Mouse (Mus musculus): ENCODE measurements around the gene Mre11a. TPM values are rescaled to one million over a fixed set of nuclear protein-coding genes. Genes with fewer than 3 reads are reported as not detected.
A peak's percentile ranks its signal among the peaks of the same experiment; 100 is the strongest.

Gene Mre11a
- polyA plus RNA-seq, 1 experiment: 3.1 TPM

DNA sequence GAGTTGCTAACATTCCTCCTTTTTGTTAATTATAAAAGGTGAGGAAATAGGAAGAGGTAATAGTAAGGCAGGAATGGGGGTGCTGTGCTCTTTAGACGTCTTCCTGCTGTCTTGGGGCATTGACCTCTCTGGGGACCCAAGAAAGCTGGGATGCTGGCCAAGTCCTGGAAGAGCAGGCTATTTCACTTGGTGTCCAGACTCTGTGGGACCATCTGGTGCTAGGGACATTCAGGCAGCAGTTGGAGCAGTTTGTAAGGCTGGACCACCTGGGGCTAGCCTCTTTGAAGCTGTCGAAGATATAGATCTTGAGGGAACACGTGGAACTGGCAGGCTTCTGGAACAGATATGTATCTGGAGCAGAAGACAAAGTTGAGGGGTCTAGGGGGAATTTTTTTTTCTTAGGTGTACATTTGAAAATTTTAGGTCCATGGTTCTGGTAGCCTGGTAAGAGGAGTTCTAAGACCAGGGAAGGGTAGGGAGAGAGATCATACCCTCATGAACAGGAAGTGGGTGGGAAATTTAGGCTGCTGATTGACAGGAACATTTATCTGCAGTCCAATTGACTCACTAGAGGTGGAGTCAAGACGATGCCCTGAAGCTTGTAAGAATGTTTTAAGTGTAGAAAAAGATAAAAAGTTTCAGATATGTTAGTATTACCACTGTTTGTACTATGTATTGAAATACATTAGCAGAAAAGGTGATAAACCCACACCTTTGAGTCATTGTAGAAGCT, 72.6 kb downstream of the Mre11a start:
- no peak overlapping the region for H3K27ac ChIP-seq (ENCODE audit: insufficient read depth, low read depth, low read length)
- no peaks in the 10 kb centered on the region for H3K4me1 ChIP-seq (ENCODE audit: control insufficient read depth, insufficient read depth, low read length)
- no peak for DNase-seq
- no peak overlapping the region for H3K4me3 ChIP-seq (ENCODE audit: insufficient read depth, low read depth, low read length)
- no peak for TF ChIP-seq CTCF (conservative IDR thresholded peaks at IDR 0.05; ENCODE audit: insufficient read depth, insufficient read length, low read depth, low read length)
- no peak for TF ChIP-seq POLR2A (IDR thresholded peaks at IDR 0.05; ENCODE audit: low read depth, low read length)
- no peaks in the 10 kb centered on the region for H3K36me3 ChIP-seq (ENCODE audit: control insufficient read depth, insufficient read depth, low read length)
- 50% methylated on average over 4 of the region's 4 CpGs for WGBS
- no peaks in the 10 kb centered on the region for H3K27me3 ChIP-seq (replicated peaks; ENCODE audit: control insufficient read depth, insufficient read depth, low read length)

- Histone ChIP-seq H3K4me3 (ENCODE audit: insufficient read depth, low read depth, low read length) (no peak overlapping the region), H3K27me3 (replicated peaks; ENCODE audit: control insufficient read depth, insufficient read depth, low read length) (no peaks in the 10 kb centered on the region), H3K27ac (ENCODE audit: insufficient read depth, low read depth, low read length) (no peak overlapping the region), H3K36me3 (ENCODE audit: control insufficient read depth, insufficient read depth, low read length) (no peaks in the 10 kb centered on the region), H3K4me1 (ENCODE audit: control insufficient read depth, insufficient read depth, low read length) (no peaks in the 10 kb centered on the region)
- DNase-seq: peak; percentile 32
- TF ChIP-seq POLR2A (IDR thresholded peaks at IDR 0.05; ENCODE audit: low read depth, low read length) (no peak), CTCF (conservative IDR thresholded peaks at IDR 0.05; ENCODE audit: insufficient read depth, insufficient read length, low read depth, low read length) (no peak)
- WGBS: 61% methylated on average over 7 of the region's 7 CpGs
Measured at GRCm38 (mm10) chr9:14858170-14858706, 73.8 kb downstream of the Mre11a start.

- WGBS: 95% methylated on average over 3 of the region's 3 CpGs
- Histone ChIP-seq H3K27ac (ENCODE audit: insufficient read depth, low read depth, low read length) (no peak overlapping the region), H3K36me3 (ENCODE audit: control insufficient read depth, insufficient read depth, low read length) (no peaks in the 10 kb centered on the region), H3K4me1 (ENCODE audit: control insufficient read depth, insufficient read depth, low read length) (no peaks in the 10 kb centered on the region), H3K27me3 (replicated peaks; ENCODE audit: control insufficient read depth, insufficient read depth, low read length) (no peaks in the 10 kb centered on the region), H3K4me3 (ENCODE audit: insufficient read depth, low read depth, low read length) (no peak overlapping the region)
- no peak for TF ChIP-seq POLR2A (IDR thresholded peaks at IDR 0.05; ENCODE audit: low read depth, low read length)
- no peak for TF ChIP-seq CTCF (conservative IDR thresholded peaks at IDR 0.05; ENCODE audit: insufficient read depth, insufficient read length, low read depth, low read length)
- no peak for DNase-seq
Measured at GRCm38 (mm10) chr9:14858782-14859181, 74.3 kb downstream of the Mre11a start.

DNA sequence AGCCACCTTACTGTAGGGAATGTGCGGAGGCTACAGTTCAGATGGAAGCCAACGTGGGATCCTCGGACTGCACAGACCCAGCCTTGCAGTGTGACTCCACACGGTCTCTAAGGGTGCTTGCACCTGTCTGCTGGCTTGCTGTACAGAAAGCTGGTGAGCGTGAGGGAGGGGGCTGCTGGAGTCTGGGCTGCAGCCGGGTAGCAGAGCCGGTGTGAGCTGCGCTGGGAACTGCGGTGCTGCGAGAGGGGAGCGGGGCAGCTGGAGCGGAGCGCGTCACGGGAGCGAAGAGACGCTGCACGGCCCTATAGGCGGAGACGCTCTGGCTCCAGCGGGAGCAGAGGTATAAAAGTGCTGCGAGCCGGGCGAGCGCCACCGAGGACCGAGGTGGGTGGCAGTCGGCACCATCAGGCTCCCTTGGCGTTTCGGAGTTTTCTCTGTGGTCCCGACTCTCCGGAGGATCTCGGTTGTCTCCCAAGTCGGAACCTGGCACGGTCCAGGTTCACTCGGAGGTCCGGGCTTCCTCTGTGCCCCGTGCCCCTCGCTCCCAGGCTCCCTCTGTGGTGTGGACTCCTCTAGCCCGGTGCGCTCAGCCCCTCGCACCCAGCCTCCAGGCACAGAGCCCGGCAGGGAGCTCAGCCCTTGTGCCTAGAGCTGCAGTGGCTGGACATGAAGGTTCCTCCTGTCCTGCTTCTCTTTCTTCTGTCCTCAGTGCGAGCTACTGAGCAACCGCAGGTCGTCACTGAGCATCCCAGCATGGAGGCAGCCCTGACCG, 75.6 kb downstream of the Mre11a start, which contains the start of gene Gpr83:
TSS of gene Gpr83 (plus strand) at position 343 of the 772 bp plus-strand sequence.
- TF ChIP-seq POLR2A (IDR thresholded peaks at IDR 0.05; ENCODE audit: low read depth, low read length) (no peak), CTCF (conservative IDR thresholded peaks at IDR 0.05; ENCODE audit: insufficient read depth, insufficient read length, low read depth, low read length) (no peak)
- WGBS: 2% methylated on average over 47 of the region's 47 CpGs
- Histone ChIP-seq H3K4me3 (ENCODE audit: insufficient read depth, low read depth, low read length) (no peak within 1 kb of the TSS), H3K27ac (ENCODE audit: insufficient read depth, low read depth, low read length) (no peak within 1 kb of the TSS), H3K27me3 (replicated peaks; ENCODE audit: control insufficient read depth, insufficient read depth, low read length) (no peaks in the 10 kb centered on the region), H3K4me1 (ENCODE audit: control insufficient read depth, insufficient read depth, low read length) (no peaks in the 10 kb centered on the region), H3K36me3 (ENCODE audit: control insufficient read depth, insufficient read depth, low read length) (no peaks in the 10 kb centered on the region)
- no peak for DNase-seq

- WGBS: 87% methylated on average over 3 of the region's 3 CpGs
- DNase-seq: no peak
- H3K4me1 ChIP-seq (ENCODE audit: control insufficient read depth, insufficient read depth, low read length): no peaks in the 10 kb centered on the region
- H3K36me3 ChIP-seq (ENCODE audit: control insufficient read depth, insufficient read depth, low read length): no peaks in the 10 kb centered on the region
- no peaks in the 10 kb centered on the region for H3K27me3 ChIP-seq (replicated peaks; ENCODE audit: control insufficient read depth, insufficient read depth, low read length)
- H3K4me3 ChIP-seq (ENCODE audit: insufficient read depth, low read depth, low read length): no peak overlapping the region
- no peak overlapping the region for H3K27ac ChIP-seq (ENCODE audit: insufficient read depth, low read depth, low read length)
- no peak for TF ChIP-seq POLR2A (IDR thresholded peaks at IDR 0.05; ENCODE audit: low read depth, low read length)
- no peak for TF ChIP-seq CTCF (conservative IDR thresholded peaks at IDR 0.05; ENCODE audit: insufficient read depth, insufficient read length, low read depth, low read length)
Measured at GRCm38 (mm10) chr9:14863126-14863525, 78.7 kb downstream of the Mre11a start.

DNA sequence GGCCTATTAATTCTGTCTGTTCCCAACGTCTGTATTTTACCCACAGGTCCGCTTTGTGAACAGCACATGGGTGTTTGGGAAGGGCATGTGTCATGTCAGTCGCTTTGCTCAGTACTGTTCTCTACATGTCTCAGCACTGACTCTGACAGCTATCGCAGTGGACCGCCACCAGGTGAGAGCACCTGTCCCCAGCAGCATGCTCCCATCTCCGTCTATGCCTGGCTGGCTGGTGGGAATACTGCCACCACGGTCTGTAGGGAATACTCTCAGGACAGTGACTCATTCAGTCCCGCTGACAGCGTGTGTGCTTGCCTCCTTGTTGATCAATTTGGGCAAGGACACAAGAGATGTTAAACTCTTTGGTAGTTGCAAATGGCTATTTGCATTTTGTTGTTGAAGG, 80.3 kb downstream of the Mre11a start:
- no peak for DNase-seq
- TF ChIP-seq CTCF (conservative IDR thresholded peaks at IDR 0.05; ENCODE audit: insufficient read depth, insufficient read length, low read depth, low read length) (no peak), POLR2A (IDR thresholded peaks at IDR 0.05; ENCODE audit: low read depth, low read length) (no peak)
- Histone ChIP-seq H3K27ac (ENCODE audit: insufficient read depth, low read depth, low read length) (no peak overlapping the region), H3K36me3 (ENCODE audit: control insufficient read depth, insufficient read depth, low read length) (no peaks in the 10 kb centered on the region), H3K4me1 (ENCODE audit: control insufficient read depth, insufficient read depth, low read length) (no peaks in the 10 kb centered on the region), H3K27me3 (replicated peaks; ENCODE audit: control insufficient read depth, insufficient read depth, low read length) (no peaks in the 10 kb centered on the region), H3K4me3 (ENCODE audit: insufficient read depth, low read depth, low read length) (no peak overlapping the region)
- 81% methylated on average over 9 of the region's 9 CpGs for WGBS

GRCm38 (mm10) chr9:14866957-14867356, 82.5 kb downstream of the Mre11a start:
- 29% methylated on average over 7 of the region's 7 CpGs for WGBS
- TF ChIP-seq POLR2A (IDR thresholded peaks at IDR 0.05; ENCODE audit: low read depth, low read length): no peak
- peak; percentile 49 for TF ChIP-seq CTCF (conservative IDR thresholded peaks at IDR 0.05; ENCODE audit: insufficient read depth, insufficient read length, low read depth, low read length)
- H3K36me3 ChIP-seq (ENCODE audit: control insufficient read depth, insufficient read depth, low read length): no peaks in the 10 kb centered on the region
- H3K27me3 ChIP-seq (replicated peaks; ENCODE audit: control insufficient read depth, insufficient read depth, low read length): no peaks in the 10 kb centered on the region
- no peaks in the 10 kb centered on the region for H3K4me1 ChIP-seq (ENCODE audit: control insufficient read depth, insufficient read depth, low read length)
- H3K4me3 ChIP-seq (ENCODE audit: insufficient read depth, low read depth, low read length): no peak overlapping the region
- DNase-seq: peak; percentile 12
- no peak overlapping the region for H3K27ac ChIP-seq (ENCODE audit: insufficient read depth, low read depth, low read length)
